Mouse (Mus musculus) layer of hippocampus, adult 11-12 months (tissue): ENCODE data around the gene Armc5.

Experiments
- DNase-seq: peaks from one replicate; pipeline ENCODE4 v3.0.0; 2022; ENCODE audit warnings: low spot score

Gene Armc5

DNA sequence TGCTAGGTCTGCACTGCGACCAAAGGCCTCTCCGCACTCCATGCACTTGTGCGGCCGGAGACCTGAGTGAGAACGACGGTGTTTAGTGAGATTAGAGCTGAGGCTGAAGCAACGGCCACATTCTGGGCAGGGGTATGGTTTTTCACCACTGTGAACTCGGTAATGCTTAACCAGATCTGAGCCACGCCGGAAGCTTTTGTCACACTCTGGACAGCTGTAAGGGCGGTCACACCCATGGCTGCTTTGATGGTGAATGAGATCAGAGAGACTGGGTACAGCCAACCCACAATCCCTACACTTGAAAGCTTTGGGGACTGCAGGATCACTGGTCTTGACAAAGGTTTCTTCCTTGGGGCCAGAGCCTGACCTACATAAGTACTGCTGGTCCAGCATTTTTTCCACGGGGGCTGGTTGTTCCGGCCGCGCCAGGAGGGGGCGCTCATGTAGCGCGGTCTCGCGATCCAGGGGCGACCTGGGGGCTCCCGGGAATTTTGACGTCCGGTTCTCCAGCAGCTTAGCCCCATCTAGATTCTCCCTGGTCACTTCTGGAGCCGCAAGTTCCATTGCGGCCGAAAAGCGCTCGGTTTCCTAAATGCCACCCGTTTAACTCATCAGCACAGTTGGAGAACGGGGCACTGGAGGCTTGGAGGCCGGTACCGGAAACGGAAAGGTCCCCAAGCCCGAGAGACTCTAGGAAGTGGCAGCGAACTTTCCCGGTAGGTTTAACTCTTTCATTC lies at the start of gene Armc5:
TSS of gene Armc5 (plus strand) at position 487 of the 737 bp plus-strand sequence.
- DNase-seq = peak; percentile 84

GRCm38 (mm10) chr7:128201607-128202006 lies 35.5 kb upstream of the Armc5 start:
- DNase-seq = no peak

DNA sequence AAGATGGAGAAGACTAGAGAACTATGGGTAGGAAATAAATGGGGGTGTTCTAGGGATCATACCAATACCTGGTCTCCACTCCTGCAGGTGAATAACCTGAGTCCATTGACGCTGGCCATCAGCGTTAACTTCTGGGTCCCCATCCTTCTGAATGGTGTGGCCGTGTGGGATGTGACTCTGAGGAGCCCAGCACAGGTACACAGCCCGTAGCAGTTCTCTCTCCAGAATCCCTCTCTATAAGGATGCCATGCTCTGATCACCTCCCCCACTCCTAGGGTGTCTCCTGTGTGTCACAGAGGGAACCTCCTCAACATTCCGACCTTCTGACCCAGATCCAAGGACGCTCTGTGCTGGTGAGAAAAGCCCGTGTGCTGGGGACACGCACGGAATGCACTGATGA lies 34.1 kb upstream of the Armc5 start:
- no peak for DNase-seq

GRCm38 (mm10) chr7:128204179-128204578 lies 33.0 kb upstream of the Armc5 start:
- DNase-seq = no peak

GRCm38 (mm10) chr7:128205695-128206094 lies 31.4 kb upstream of the Armc5 start:
- DNase-seq = no peak

GRCm38 (mm10) chr7:128206152-128206551 lies 31.0 kb upstream of the Armc5 start, which contains the start of gene Cox6a2:
Cox6a2 (minus strand) TSS chr7:128206387.
- no peak for DNase-seq

- DNase-seq = peak; percentile 35
Measured at GRCm38 (mm10) chr7:128208187-128208586, 29.0 kb upstream of the Armc5 start.

DNA sequence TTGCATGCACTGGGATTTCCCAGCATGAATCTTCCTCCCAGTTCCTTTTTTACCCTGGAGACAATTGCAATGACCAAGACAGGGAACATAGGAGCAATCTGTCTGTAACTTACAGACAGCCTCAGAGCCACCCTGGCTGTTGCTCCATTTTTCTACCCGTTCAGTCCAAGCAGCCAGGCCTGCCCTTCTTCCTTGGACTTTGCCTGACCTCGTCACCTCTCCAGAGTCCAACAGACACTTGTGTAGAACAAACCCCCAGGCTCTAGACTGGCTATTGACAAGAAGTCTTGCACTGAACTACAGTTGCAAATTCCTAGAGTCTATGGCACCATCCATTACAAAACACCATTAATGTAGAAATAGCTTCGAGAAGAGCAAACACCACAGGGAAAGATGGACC lies 27.3 kb upstream of the Armc5 start:
- no peak for DNase-seq

- DNase-seq = no peak
Measured at GRCm38 (mm10) chr7:128219952-128220351, 17.2 kb upstream of the Armc5 start.

DNA sequence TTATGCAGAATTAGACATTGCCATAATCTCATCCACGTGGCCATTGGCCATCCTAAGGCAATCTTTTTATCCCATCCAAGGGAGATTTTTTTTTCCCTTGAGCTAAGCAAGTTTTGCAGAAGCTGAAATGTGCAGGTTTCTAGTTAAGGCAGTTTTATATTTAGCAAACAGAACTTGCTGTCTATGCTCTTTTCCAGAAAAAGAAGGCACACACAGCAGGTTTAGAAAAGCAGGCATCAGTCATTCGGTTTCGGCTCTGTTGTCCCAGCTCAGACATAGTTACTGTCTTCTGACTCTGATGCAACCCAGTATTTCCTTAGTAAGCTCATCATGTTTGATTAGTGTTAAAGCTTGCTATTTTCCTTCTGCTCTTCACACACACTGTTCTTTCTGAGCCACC lies 16.2 kb upstream of the Armc5 start:
- DNase-seq = peak; percentile 34

- DNase-seq = no peak
Measured at GRCm38 (mm10) chr7:128231741-128232140, 5.4 kb upstream of the Armc5 start.

- DNase-seq = no peak
Measured at GRCm38 (mm10) chr7:128234796-128235195, 2.3 kb upstream of the Armc5 start.

- DNase-seq = no peak
Measured at GRCm38 (mm10) chr7:128235481-128235880, 1.7 kb upstream of the Armc5 start.

DNA sequence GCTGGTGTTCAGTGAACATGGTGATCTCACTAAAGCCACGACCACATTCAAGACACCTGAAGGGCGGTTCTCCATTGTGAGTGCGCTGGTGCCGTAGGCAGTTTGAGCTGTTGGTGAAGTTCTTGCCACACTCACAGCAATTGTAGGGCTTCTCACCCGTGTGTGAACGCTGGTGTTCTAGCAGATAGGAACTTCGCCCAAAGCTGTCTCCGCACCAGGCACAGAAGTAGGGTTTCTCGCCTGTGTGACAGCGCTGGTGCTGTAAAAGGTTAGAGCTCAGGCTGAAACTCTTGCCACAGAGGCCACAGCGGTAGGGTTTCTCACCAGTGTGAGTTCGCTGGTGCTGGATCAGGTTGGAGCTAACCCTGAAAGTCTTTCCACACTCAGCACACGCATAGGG lies 716 bp upstream of the Armc5 start:
- DNase-seq = no peak

DNA sequence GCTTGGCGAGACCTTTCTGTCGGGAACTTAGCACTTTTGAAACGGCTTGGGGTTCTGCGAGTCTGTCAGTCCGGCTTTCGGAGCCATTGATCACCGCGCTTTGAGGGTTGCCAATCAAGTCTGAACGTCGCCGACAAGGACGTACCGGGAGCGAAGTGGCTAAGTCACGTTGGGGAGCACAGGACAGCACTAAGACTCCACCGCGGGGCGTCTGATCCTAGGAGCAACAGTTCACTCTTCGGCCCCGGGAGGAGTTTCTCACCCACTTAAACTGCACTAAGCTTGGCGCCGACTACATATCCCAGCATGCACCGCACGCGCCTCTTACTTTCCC lies 418 bp downstream of the Armc5 start:
- no peak for DNase-seq

- DNase-seq = peak; percentile 99
Measured at GRCm38 (mm10) chr7:128237927-128238778, 1.0 kb downstream of the Armc5 start, which contains the start of gene 9130023H24Rik. 9130023H24Rik (minus strand) TSS chr7:128238031.

DNA sequence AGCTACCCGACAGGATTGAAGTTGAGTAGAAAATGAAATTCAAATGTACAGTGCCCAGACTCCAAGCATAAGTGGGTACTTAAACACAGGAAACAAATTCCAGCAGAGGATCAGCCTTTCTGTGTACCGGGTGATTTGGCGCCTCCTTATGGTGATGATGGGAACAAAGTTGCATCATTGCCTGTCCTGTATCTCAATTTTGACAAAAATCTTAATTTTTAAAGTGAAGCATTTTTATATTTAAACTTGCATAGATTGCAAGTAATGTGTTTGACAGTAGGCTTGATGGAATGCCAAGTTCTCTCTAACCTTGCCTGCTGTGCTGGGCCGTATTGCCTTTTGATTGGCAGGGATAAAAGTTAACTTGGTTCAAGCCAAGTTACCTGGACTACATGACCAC lies 1.8 kb downstream of the Armc5 start:
- no peak for DNase-seq

- DNase-seq = no peak
Measured at GRCm38 (mm10) chr7:128240131-128240784, 3.1 kb downstream of the Armc5 start.

DNA sequence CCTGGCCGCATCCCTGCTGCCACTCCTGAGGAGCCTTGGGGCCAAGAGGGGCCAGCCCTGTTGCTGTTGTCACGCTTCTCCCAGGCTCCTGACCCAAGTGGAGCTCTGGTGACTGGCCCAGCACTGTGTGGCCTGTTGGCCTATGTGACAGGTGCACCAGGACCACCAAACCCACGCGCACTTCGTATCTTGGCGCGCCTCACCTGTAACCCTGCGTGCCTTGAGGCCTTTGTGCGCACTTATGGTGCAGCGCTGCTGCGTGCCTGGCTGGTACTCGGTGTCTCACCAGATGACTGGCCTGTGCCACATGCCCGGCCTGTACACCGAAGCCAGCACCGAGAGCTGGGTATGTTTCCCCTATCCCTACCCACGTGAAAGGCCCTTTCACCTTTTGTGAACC lies 5.2 kb downstream of the Armc5 start:
- DNase-seq = no peak

- DNase-seq = no peak
Measured at GRCm38 (mm10) chr7:128243921-128244320, 6.8 kb downstream of the Armc5 start.

GRCm38 (mm10) chr7:128244410-128245025 lies 7.4 kb downstream of the Armc5 start:
- no peak for DNase-seq

GRCm38 (mm10) chr7:128245547-128245946 lies 8.4 kb downstream of the Armc5 start:
- no peak for DNase-seq
